Mouse (Mus musculus): ENCODE measurements around the gene Prkcd. TPM values are rescaled to one million over a fixed set of nuclear protein-coding genes. Genes with fewer than 3 reads are reported as not detected.

The Prkcd gene
- total RNA-seq, 2 experiments from 2014 or later, result 28.6 to 30.9 TPM

GRCm38 (mm10) chr14:30634418-30634817, 8.4 kb upstream of the Prkcd start:
- no peak for DNase-seq

GRCm38 (mm10) chr14:30633708-30634107, 7.7 kb upstream of the Prkcd start:
- no peak for DNase-seq

- no peak for DNase-seq
Measured at GRCm38 (mm10) chr14:30631834-30632233, 5.8 kb upstream of the Prkcd start.

- DNase-seq, result peak; percentile 30
Measured at GRCm38 (mm10) chr14:30630811-30631576, 5.0 kb upstream of the Prkcd start.

GRCm38 (mm10) chr14:30629839-30630238, 3.8 kb upstream of the Prkcd start:
- no peak for DNase-seq

GRCm38 (mm10) chr14:30628235-30628634, 2.2 kb upstream of the Prkcd start:
- no peak for DNase-seq

GRCm38 (mm10) chr14:30626756-30627742, 1.0 kb upstream of the Prkcd start:
- no peak for DNase-seq

GRCm38 (mm10) chr14:30625131-30625807, 741 bp downstream of the Prkcd start:
- DNase-seq, result peak; percentile 62

GRCm38 (mm10) chr14:30624277-30624721, 1.7 kb downstream of the Prkcd start:
- DNase-seq, result no peak

GRCm38 (mm10) chr14:30622556-30622955, 3.5 kb downstream of the Prkcd start:
- no peak for DNase-seq

GRCm38 (mm10) chr14:30622130-30622529, 3.9 kb downstream of the Prkcd start:
- no peak for DNase-seq

- no peak for DNase-seq
Measured at GRCm38 (mm10) chr14:30619982-30620578, 5.9 kb downstream of the Prkcd start.

- DNase-seq, result no peak
Measured at GRCm38 (mm10) chr14:30618746-30619275, 7.2 kb downstream of the Prkcd start.

GRCm38 (mm10) chr14:30616751-30617150, 9.3 kb downstream of the Prkcd start:
- DNase-seq, result no peak

GRCm38 (mm10) chr14:30612962-30613715, 12.9 kb downstream of the Prkcd start:
- no peak for DNase-seq

- peak; percentile 91 for DNase-seq
Measured at GRCm38 (mm10) chr14:30612523-30612922, 13.5 kb downstream of the Prkcd start.

- no peak for DNase-seq
Measured at GRCm38 (mm10) chr14:30610940-30611339, 15.1 kb downstream of the Prkcd start.

- DNase-seq, result no peak
Measured at GRCm38 (mm10) chr14:30610304-30610703, 15.7 kb downstream of the Prkcd start.

- no peak for DNase-seq
Measured at GRCm38 (mm10) chr14:30609499-30609898, 16.5 kb downstream of the Prkcd start.

GRCm38 (mm10) chr14:30608176-30608575, 17.8 kb downstream of the Prkcd start:
- DNase-seq, result no peak

GRCm38 (mm10) chr14:30607696-30608095, 18.3 kb downstream of the Prkcd start:
- DNase-seq, result no peak

Measured in heart, postnatal 4 days (tissue).